Mouse (Mus musculus) hindbrain, embryonic 16.5 days (tissue): ENCODE measurements around the gene Lrrc4b. TPM values are rescaled to one million over a fixed set of nuclear protein-coding genes. Genes with fewer than 3 reads are reported as not detected.

Experiments used
- ATAC-seq: fragments of 200-750 bp; cut with Nextera tagmentation; 2 replicates; pipeline ENCODE4 v1.8.0; 2017; ENCODE audit warnings: moderate TSS enrichment, moderate library complexity
- H3K27ac ChIP-seq: fragments of 300-500 bp; sonication (generic); 2 replicates; pipeline ENCODE4 v1.5.1; 2014; ENCODE audit warnings: low read depth, mild to moderate bottlenecking, control low read depth, low read length, moderate library complexity
- H3K27me3 ChIP-seq: fragments of 300-500 bp; sonication (generic); replicated peaks from 2 replicates; pipeline ENCODE4 v1.6.1; 2014; ENCODE audit warnings: low read length; ENCODE audit not compliant: control insufficient read depth, insufficient read depth
- H3K36me3 ChIP-seq: fragments of 300-500 bp; sonication (generic); 2 replicates; pipeline ENCODE4 v1.6.1; 2014; ENCODE audit warnings: mild to moderate bottlenecking, low read length, moderate library complexity, mixed read lengths; ENCODE audit not compliant: control insufficient read depth, insufficient read depth
- H3K4me1 ChIP-seq: fragments of 300-500 bp; sonication (generic); 2 replicates; pipeline ENCODE4 v1.6.1; 2014; ENCODE audit warnings: low read depth, low read length; ENCODE audit not compliant: control insufficient read depth, insufficient read depth
- H3K4me2 ChIP-seq: fragments of 300-500 bp; sonication (generic); 2 replicates; pipeline ENCODE4 v1.6.1; 2014; ENCODE audit warnings: mild to moderate bottlenecking, low read length, control low read depth, moderate library complexity
- H3K4me3 ChIP-seq: fragments of 300-500 bp; sonication (generic); 2 replicates; pipeline ENCODE4 v1.5.1; 2014; ENCODE audit warnings: mild to moderate bottlenecking, low read length, control low read depth, moderate library complexity
- H3K9ac ChIP-seq: fragments of 300-500 bp; sonication (generic); 2 replicates; pipeline ENCODE4 v1.6.1; 2014; ENCODE audit warnings: low read depth, mild to moderate bottlenecking, control low read depth, low read length, moderate library complexity
- H3K9me3 ChIP-seq: fragments of 300-500 bp; sonication (generic); 2 replicates; pipeline ENCODE4 v1.6.1; 2014; ENCODE audit warnings: mild to moderate bottlenecking, low read length, moderate library complexity; ENCODE audit not compliant: control insufficient read depth
- WGBS: fragments of 180-500 bp; shearing (Covaris S2); extraction: QIAGEN DNeasy Blood & Tissue Kit; methylation state at CpG from one replicate; pipeline ENCODE4 v1.1.7; 2014; 5-methylcytosine and 5-hydroxymethylcytosine counted together
- microRNA-seq: library from miRNA; unstranded; fragments of <30 nt; microRNA quantifications from one replicate; pipeline ENCODE4, GENCODE M21; 2017
- polyA plus RNA-seq: library from polyadenylated mRNA; unstranded; fragments of >200 nt; fragmentation: Nextera tagmentation; extraction: Ambion mirVana; gene quantifications from 2 replicates; pipeline ENCODE4 v1.2.1, GENCODE M21; 2015

Lrrc4b gene
- polyA plus RNA-seq, 1 experiment from 2014 or later = 12.4 TPM

GRCm38 (mm10) chr7:44496771-44497109 is 67.9 kb downstream of the Lrrc4b start:
- H3K36me3 ChIP-seq = peaks cover 11% of the 10 kb centered on the region; the same call in 1 of the 2 replicates
- peak overlapping the region; percentile 93 for H3K9ac ChIP-seq
- under 1% methylated on average over 20 of the region's 26 CpGs for WGBS
- no peaks in the 10 kb centered on the region for H3K9me3 ChIP-seq
- H3K27ac ChIP-seq = peak overlapping the region; percentile 94
- no peaks in the 10 kb centered on the region for H3K27me3 ChIP-seq
- H3K4me2 ChIP-seq = peak overlapping the region; percentile 88
- no peak for ATAC-seq
- H3K4me3 ChIP-seq = peak overlapping the region; percentile 76
- H3K4me1 ChIP-seq = peaks cover 18% of the 10 kb centered on the region

DNA sequence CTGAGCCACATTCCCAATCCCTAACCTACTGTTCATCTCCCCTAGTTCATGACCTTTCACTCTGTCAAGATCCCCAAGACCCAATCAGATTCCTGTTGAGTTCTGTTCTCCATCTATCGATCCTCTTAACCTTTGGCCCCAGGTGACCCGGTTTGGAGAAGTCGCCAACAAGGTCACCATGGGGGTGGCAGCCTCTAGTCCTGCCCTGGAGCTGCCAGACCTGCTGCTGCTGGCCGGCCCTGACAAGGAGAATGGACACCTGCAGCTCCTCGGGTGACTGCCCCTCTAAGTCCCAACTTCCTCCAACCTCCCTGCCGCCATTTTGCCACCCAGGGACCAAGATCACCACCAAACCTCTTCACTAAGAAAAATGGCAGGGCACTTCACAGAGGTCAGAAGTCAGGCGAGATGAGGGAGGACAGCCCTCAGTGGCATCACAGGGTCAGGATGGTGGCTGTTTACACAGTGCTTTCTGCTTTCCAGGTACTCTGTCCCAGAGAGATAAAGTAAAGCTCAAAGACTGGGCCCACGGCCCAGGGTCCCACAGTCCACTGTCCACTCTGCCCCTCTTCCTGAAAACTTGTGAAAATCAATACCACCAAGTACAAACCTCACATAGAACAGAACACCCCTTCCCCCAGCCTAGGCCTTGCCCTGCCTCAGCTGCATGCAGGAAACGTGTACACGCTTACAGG is 68.7 kb downstream of the Lrrc4b start:
- Histone ChIP-seq H3K36me3 (peaks cover 5% of the 10 kb centered on the region; the same call in 1 of the 2 replicates), H3K4me3 (peak overlapping the region; percentile 76), H3K4me2 (peak overlapping the region; percentile 88), H3K9ac (peak overlapping the region; percentile 93), H3K27me3 (no peaks in the 10 kb centered on the region), H3K9me3 (no peaks in the 10 kb centered on the region), H3K4me1 (peaks cover 18% of the 10 kb centered on the region), H3K27ac (peak overlapping the region; percentile 94; the same call in 1 of the 2 replicates)
- WGBS = 91% methylated on average over 10 of the region's 10 CpGs
- ATAC-seq = no peak

GRCm38 (mm10) chr7:44498922-44499321 is 70.1 kb downstream of the Lrrc4b start:
- H3K9me3 ChIP-seq = no peaks in the 10 kb centered on the region
- no peak overlapping the region for H3K9ac ChIP-seq
- H3K36me3 ChIP-seq = 0 out of 2 replicates have a peak, but pooled peaks cover under 1% of the 10 kb centered on the region
- WGBS = 79% methylated on average over 1 of the region's 1 CpGs
- no peak for ATAC-seq
- no peak overlapping the region for H3K27ac ChIP-seq
- no peaks in the 10 kb centered on the region for H3K27me3 ChIP-seq
- no peak overlapping the region for H3K4me3 ChIP-seq
- peaks cover 18% of the 10 kb centered on the region for H3K4me1 ChIP-seq
- no peak overlapping the region for H3K4me2 ChIP-seq

GRCm38 (mm10) chr7:44500046-44500445 is 71.2 kb downstream of the Lrrc4b start:
- H3K27me3 ChIP-seq = no peaks in the 10 kb centered on the region
- no peak overlapping the region for H3K4me2 ChIP-seq
- no peak for ATAC-seq
- H3K9me3 ChIP-seq = no peaks in the 10 kb centered on the region
- peaks cover 12% of the 10 kb centered on the region for H3K4me1 ChIP-seq
- no peak overlapping the region for H3K27ac ChIP-seq
- no peaks in the 10 kb centered on the region for H3K36me3 ChIP-seq
- H3K9ac ChIP-seq = no peak overlapping the region
- no peak overlapping the region for H3K4me3 ChIP-seq
- 65% methylated on average over 20 of the region's 20 CpGs for WGBS

DNA sequence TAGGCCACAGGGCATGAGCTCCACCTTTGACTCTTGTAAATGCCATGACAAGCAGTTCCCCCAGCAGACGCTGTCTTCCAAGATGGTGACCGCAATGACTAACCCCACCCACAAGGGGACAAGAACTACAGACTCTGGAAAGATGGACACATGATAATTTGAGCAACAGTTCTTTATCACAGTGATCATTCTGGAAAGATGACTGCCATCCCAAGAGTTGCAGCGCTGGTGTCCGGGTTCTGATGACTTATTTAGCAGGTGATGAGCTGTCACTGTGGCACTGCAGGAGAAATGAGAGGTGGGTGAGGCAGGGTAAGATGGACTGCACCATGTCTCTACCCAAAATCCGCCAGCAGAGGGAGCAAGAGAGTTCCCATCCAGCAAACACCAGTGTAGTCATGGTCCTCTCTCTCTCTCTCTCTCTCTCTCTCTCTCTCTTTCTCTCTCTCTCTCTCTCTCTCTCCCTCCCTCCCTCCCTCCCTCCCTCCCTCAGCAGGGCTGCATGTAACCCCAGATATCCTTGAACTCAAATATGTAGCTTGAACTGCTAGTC is 72.8 kb downstream of the Lrrc4b start:
- Histone ChIP-seq H3K4me2 (no peak overlapping the region), H3K4me3 (no peak overlapping the region), H3K27ac (no peak overlapping the region), H3K4me1 (peaks cover 5% of the 10 kb centered on the region; the same call in 1 of the 2 replicates), H3K9ac (no peak overlapping the region), H3K9me3 (no peaks in the 10 kb centered on the region), H3K27me3 (no peaks in the 10 kb centered on the region), H3K36me3 (no peaks in the 10 kb centered on the region)
- WGBS = 33% methylated on average over 5 of the region's 5 CpGs
- ATAC-seq = peak; percentile 61; the same call in 1 of the 2 replicates

GRCm38 (mm10) chr7:44507491-44507890 is 78.7 kb downstream of the Lrrc4b start:
- Histone ChIP-seq H3K4me2 (no peak overlapping the region), H3K9ac (no peak overlapping the region), H3K4me1 (no peaks in the 10 kb centered on the region), H3K27me3 (peaks cover 6% of the 10 kb centered on the region), H3K9me3 (no peaks in the 10 kb centered on the region; the same call in 1 of the 2 replicates), H3K36me3 (no peaks in the 10 kb centered on the region), H3K27ac (no peak overlapping the region), H3K4me3 (no peak overlapping the region)
- no peak for ATAC-seq

Small RNAs within 50 kb of the gene (microRNA-seq; reads per million reads assigned to microRNA genes)
- not detected for gene Mir7052

Other genes starting within 250 kb of the Lrrc4b start
- gene Klk1b24, start 240.8 kb upstream of the Lrrc4b start, polyA plus RNA-seq = not detected in 2 replicates
- not detected in 2 replicates for gene Klk1b3, start 230.8 kb upstream of the Lrrc4b start, polyA plus RNA-seq
- gene Klk1b4, start 221.6 kb upstream of the Lrrc4b start, polyA plus RNA-seq = not detected in 2 replicates
- gene Klk1b5, start 213.1 kb upstream of the Lrrc4b start, polyA plus RNA-seq = not detected in 2 replicates
- not detected in 2 replicates for gene Klk1, start 203.7 kb upstream of the Lrrc4b start, polyA plus RNA-seq
- 0.15 TPM in 1 of 2 replicates, not detected in the other for gene Gm36864, start 192.8 kb upstream of the Lrrc4b start, polyA plus RNA-seq
- gene 1700028J19Rik, start 182.3 kb upstream of the Lrrc4b start, polyA plus RNA-seq = 0.67 and 1.7 TPM in 2 replicates
- gene 2410002F23Rik, start 182.3 kb upstream of the Lrrc4b start, polyA plus RNA-seq = 216 and 218 TPM in 2 replicates
- gene Acp4, start 171.6 kb upstream of the Lrrc4b start, polyA plus RNA-seq = 0.12 TPM in 1 of 2 replicates, not detected in the other
- gene Gm15517, start 167.6 kb upstream of the Lrrc4b start, polyA plus RNA-seq = not detected in 2 replicates
- gene Clec11a, start 122.1 kb upstream of the Lrrc4b start, polyA plus RNA-seq = 3.5 and 3.6 TPM in 2 replicates
- gene Shank1, start 118.8 kb upstream of the Lrrc4b start, polyA plus RNA-seq = 33.1 and 33.6 TPM in 2 replicates
- gene Syt3, start 44.9 kb upstream of the Lrrc4b start, polyA plus RNA-seq = 74.8 and 75.6 TPM in 2 replicates
- 3.6 and 3.8 TPM in 2 replicates for gene 1700008O03Rik, start 43.2 kb upstream of the Lrrc4b start, polyA plus RNA-seq
- gene Aspdh, start 36.4 kb downstream of the Lrrc4b start, polyA plus RNA-seq = 3.1 and 3.9 TPM in 2 replicates
- 42.5 and 46.2 TPM in 2 replicates for gene Josd2, start 39.0 kb downstream of the Lrrc4b start, polyA plus RNA-seq
- gene Emc10, start 67.5 kb downstream of the Lrrc4b start, polyA plus RNA-seq = 145 and 150 TPM in 2 replicates
- gene Fam71e1, start 67.6 kb downstream of the Lrrc4b start, polyA plus RNA-seq = 20.4 and 23.7 TPM in 2 replicates
- 0.14 and 0.15 TPM in 2 replicates for gene Mybpc2, start 95.6 kb downstream of the Lrrc4b start, polyA plus RNA-seq
- not detected in 2 replicates for gene Spib, start 103.1 kb downstream of the Lrrc4b start, polyA plus RNA-seq
- 20.5 and 26.3 TPM in 2 replicates for gene Pold1, start 119.8 kb downstream of the Lrrc4b start, polyA plus RNA-seq
- gene Nr1h2, start 124.9 kb downstream of the Lrrc4b start, polyA plus RNA-seq = 62.0 and 66.1 TPM in 2 replicates
- 1.1 and 1.6 TPM in 2 replicates for gene Napsa, start 143.4 kb downstream of the Lrrc4b start, polyA plus RNA-seq
- gene Kcnc3, start 161.6 kb downstream of the Lrrc4b start, polyA plus RNA-seq = 6.4 and 8.5 TPM in 2 replicates
- gene Myh14, start 241.8 kb downstream of the Lrrc4b start, polyA plus RNA-seq = 5.0 and 8.0 TPM in 2 replicates